Mouse (Mus musculus): ENCODE data around the gene Ccdc153. TPM values are rescaled to one million over a fixed set of nuclear protein-coding genes. Genes with fewer than 3 reads are reported as not detected.

Gene Ccdc153
- total and polyA plus RNA-seq, 3 experiments = not detected

DNA sequence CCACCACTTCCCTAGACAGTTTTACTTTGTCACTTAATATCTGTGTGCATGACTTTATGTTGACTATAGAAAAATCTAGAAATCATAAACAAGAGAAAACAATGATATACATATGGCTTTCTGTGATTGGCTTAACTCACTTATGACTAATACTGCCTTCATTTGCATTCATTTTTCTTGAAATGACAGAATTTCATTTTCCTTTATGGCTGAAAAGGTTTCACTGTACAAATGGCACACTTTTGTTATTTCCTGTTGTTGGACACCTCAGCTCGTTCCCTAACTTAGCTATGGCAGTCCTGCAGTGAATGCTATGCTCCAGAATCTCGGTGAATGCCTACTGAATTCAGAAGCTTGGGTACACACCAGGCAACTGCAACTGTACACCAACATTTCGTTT is 48.2 kb upstream of the Ccdc153 start:
- Histone ChIP-seq H3K9ac (ENCODE audit: control insufficient read depth, low read depth, low read length, poor library complexity, severe bottlenecking) (no peak overlapping the region), H3K4me1 (ENCODE audit: control insufficient read depth in 1 of 2, insufficient read depth in 2 of 2, low read length in 2 of 2) (peaks cover 5 to 10% of the 10 kb centered on the region in 2 experiments), H3K27ac (ENCODE audit: control insufficient read depth, low read depth, low read length) (no peak overlapping the region), H3K27me3 (ENCODE audit: control insufficient read depth in 1 of 2, insufficient read depth in 2 of 2, low read length in 2 of 2) (no peaks in the 10 kb centered on the region), H3K4me3 (ENCODE audit: control insufficient read depth in 1 of 2, insufficient read depth in 1 of 2, low read depth in 2 of 2, low read length in 2 of 2) (no peak overlapping the region), H3K79me2 (ENCODE audit: control insufficient read depth, insufficient read depth, low read length, poor library complexity) (peaks cover 1% of the 10 kb centered on the region; the same call in 1 of the 2 replicates), H3K9me3 (replicated peaks; ENCODE audit: insufficient read depth, low read length) (no peaks in the 10 kb centered on the region), H3K36me3 (ENCODE audit: control insufficient read depth in 1 of 2, insufficient read depth in 2 of 2, low read length in 2 of 2) (peaks cover 2 to 18% of the 10 kb centered on the region in 2 experiments; a peak in 2 of 4 replicates)
- TF ChIP-seq CHD2 (IDR thresholded peaks at IDR 0.05; ENCODE audit: low read length) (no peak), MAFK (IDR thresholded peaks at IDR 0.05; ENCODE audit: borderline replicate concordance, low read depth, low read length) (no peak), MYB (IDR thresholded peaks at IDR 0.05; ENCODE audit: low read depth, low read length) (no peak), POLR2A (IDR thresholded peaks at IDR 0.05; ENCODE audit: control insufficient read depth in 1 of 2, insufficient read depth in 1 of 2, low read depth in 1 of 2, low read length in 2 of 2, poor library complexity in 1 of 2) (no peak), UBTF (IDR thresholded peaks at IDR 0.05; ENCODE audit: borderline replicate concordance, insufficient read depth, low read depth, low read length) (no peak), TBP (IDR thresholded peaks at IDR 0.05; ENCODE audit: low read depth, low read length) (no peak), NELFE (IDR thresholded peaks at IDR 0.05; ENCODE audit: low read depth, low read length) (no peak), POLR2AphosphoS5 (IDR thresholded peaks at IDR 0.05; ENCODE audit: borderline replicate concordance, low read depth, low read length) (no peak), MXI1 (IDR thresholded peaks at IDR 0.05; ENCODE audit: low read depth, low read length) (no peak), SIN3A (IDR thresholded peaks at IDR 0.05; ENCODE audit: low read length) (no peak), ETS1 (IDR thresholded peaks at IDR 0.05; ENCODE audit: low read depth, low read length) (no peak), MEF2A (IDR thresholded peaks at IDR 0.05; ENCODE audit: extremely low read depth, insufficient replicate concordance, low read depth, low read length, poor library complexity, severe bottlenecking) (no peak), MAX (IDR thresholded peaks at IDR 0.05; ENCODE audit: low read length) (no peak), ELF1 (IDR thresholded peaks at IDR 0.05; ENCODE audit: low read depth, low read length) (no peak), NRF1 (IDR thresholded peaks at IDR 0.05; ENCODE audit: insufficient read depth, low read depth, low read length, poor library complexity, severe bottlenecking) (no peak), CTCF (IDR thresholded peaks at IDR 0.05 in 2 of 3, conservative IDR thresholded peaks at IDR 0.05 in 1 of 3; ENCODE audit: control insufficient read depth in 1 of 3, insufficient read depth in 1 of 3, low read depth in 2 of 3, low read length in 3 of 3, poor library complexity in 1 of 3, severe bottlenecking in 1 of 3) (no peak), GABPA (IDR thresholded peaks at IDR 0.05; ENCODE audit: low read depth, low read length) (no peak), ZNF384 (IDR thresholded peaks at IDR 0.05; ENCODE audit: low read depth, low read length) (no peak), BHLHE40 (IDR thresholded peaks at IDR 0.05; ENCODE audit: borderline replicate concordance, low read depth, low read length) (no peak)
- no peak for DNase-seq (ENCODE audit: low read depth, low spot score)

DNA sequence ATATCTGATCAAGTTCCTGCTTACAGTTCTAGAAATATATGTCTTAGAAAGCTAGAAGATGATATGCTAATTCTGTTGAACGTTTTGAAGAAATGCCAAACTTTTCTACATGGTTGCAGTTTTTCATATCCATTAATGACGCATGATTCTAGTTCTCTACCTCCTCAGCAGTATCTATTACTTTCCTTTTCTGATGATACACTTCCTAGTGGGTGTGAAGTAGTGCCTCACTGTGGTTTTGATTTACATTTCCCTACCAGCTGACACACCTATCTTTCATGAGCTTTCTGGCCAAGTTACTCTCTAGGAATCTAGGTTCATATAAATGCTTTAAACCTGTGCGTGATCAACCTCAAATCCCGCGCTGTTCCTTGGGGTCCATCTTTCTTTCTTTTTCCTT is 47.7 kb upstream of the Ccdc153 start:
- no peak overlapping the region for H3K27ac ChIP-seq (ENCODE audit: control insufficient read depth, low read depth, low read length)
- TF ChIP-seq E2F4 (IDR thresholded peaks at IDR 0.05; ENCODE audit: borderline replicate concordance, low read depth, low read length) (no peak), ZKSCAN1 (IDR thresholded peaks at IDR 0.05; ENCODE audit: low read depth, low read length) (no peak), USF1 (IDR thresholded peaks at IDR 0.05; ENCODE audit: low read depth, low read length) (no peak), SMC3 (IDR thresholded peaks at IDR 0.05; ENCODE audit: low read depth, low read length) (no peak), RAD21 (IDR thresholded peaks at IDR 0.05; ENCODE audit: low read depth, low read length) (no peak), MYC (IDR thresholded peaks at IDR 0.05; ENCODE audit: low read depth, low read length) (no peak)
- peaks cover 5 to 10% of the 10 kb centered on the region in 2 experiments for H3K4me1 ChIP-seq (ENCODE audit: control insufficient read depth in 1 of 2, insufficient read depth in 2 of 2, low read length in 2 of 2)
- no peaks in the 10 kb centered on the region for H3K27me3 ChIP-seq (ENCODE audit: control insufficient read depth in 1 of 2, insufficient read depth in 2 of 2, low read length in 2 of 2)
- H3K79me2 ChIP-seq (ENCODE audit: control insufficient read depth, insufficient read depth, low read length, poor library complexity) = peaks cover 1% of the 10 kb centered on the region; the same call in 1 of the 2 replicates
- no peak overlapping the region for H3K4me3 ChIP-seq (ENCODE audit: control insufficient read depth in 1 of 2, insufficient read depth in 1 of 2, low read depth in 2 of 2, low read length in 2 of 2)
- H3K9me3 ChIP-seq (replicated peaks; ENCODE audit: insufficient read depth, low read length) = no peaks in the 10 kb centered on the region
- H3K9ac ChIP-seq (ENCODE audit: control insufficient read depth, low read depth, low read length, poor library complexity, severe bottlenecking) = no peak overlapping the region
- DNase-seq (ENCODE audit: low read depth, low spot score) = no peak
- peaks cover 2 to 18% of the 10 kb centered on the region in 2 experiments; a peak in 2 of 4 replicates for H3K36me3 ChIP-seq (ENCODE audit: control insufficient read depth in 1 of 2, insufficient read depth in 2 of 2, low read length in 2 of 2)

Data from MEL (cell line).